Mouse (Mus musculus): ENCODE measurements around the gene Pkdrej.

GRCm38 (mm10) chr15:85821203-85822010 lies at the start of gene Pkdrej:
- TF ChIP-seq CTCF (IDR thresholded peaks at IDR 0.05; ENCODE audit: extremely low read depth, insufficient read depth, insufficient read length, insufficient replicate concordance) (no peak), POLR2A (IDR thresholded peaks at IDR 0.05; ENCODE audit: low read depth, low read length) (no peak)
